Mouse (Mus musculus): ENCODE measurements around the gene Gdpgp1. TPM values are rescaled to one million over a fixed set of nuclear protein-coding genes. Genes with fewer than 3 reads are reported as not detected.

Gene Gdpgp1
- total and polyA plus RNA-seq, 3 experiments: 2.0 to 3.6 (median 3.0) TPM

DNA sequence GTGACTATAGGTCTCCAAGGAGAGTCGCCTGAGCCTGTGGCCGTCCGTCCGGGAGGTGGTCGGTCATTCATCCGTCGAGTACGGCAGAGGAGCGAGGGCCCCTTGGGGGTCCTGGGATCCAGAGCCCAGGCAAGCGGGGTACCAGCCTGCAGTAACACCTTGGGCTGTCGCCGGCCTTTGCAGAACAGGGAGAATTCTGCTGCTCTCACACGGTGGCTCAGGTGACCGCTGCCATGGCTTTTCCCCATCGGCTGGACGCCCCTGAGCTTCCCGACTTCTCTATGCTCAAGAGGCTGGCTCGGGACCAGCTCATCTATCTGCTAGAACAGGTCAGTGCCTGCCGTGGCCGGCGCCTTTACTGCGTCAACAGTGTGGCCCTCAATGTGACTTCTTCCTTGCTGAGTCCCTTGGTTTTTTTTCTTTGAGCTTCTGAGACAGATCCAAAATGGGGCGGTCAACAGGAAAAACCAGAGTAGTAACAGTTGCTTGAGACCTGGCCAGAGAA, 37.1 kb downstream of the Gdpgp1 start:
- no peak for DNase-seq (ENCODE audit: extremely low read depth)
- peak overlapping the region; percentile 92 for H3K4me2 ChIP-seq (ENCODE audit: insufficient read depth, low read depth, poor library complexity, severe bottlenecking)
- in situ Hi-C loops (cut with MboI; ENCODE audit: low pct_ligation_motif_present, low pct_unique_long_range_greater_than_20kb, low sequenced_read_pairs) (loop anchor here (25.0 kb wide), 1 partner anchor 258 kb away; the partner anchor contains the start of gene Zfp710), dilution Hi-C loops (cut with MboI; ENCODE audit: extremely low pct_ligation_motif_present, extremely low pct_unique_long_range_greater_than_20kb, low sequenced_read_pairs) (no loop called here)
- H3K9ac ChIP-seq (ENCODE audit: insufficient read depth, low read depth): peak overlapping the region; percentile 83
- no peaks in the 10 kb centered on the region for H3K27me3 ChIP-seq (replicated peaks)
- TF ChIP-seq JUND (conservative IDR thresholded peaks at IDR 0.05; ENCODE audit: low read depth, low read length) (no peak), EP300 (IDR thresholded peaks at IDR 0.05; ENCODE audit: low read length) (no peak), ZKSCAN1 (IDR thresholded peaks at IDR 0.05; ENCODE audit: borderline replicate concordance, low read depth, low read length) (no peak), CHD2 (IDR thresholded peaks at IDR 0.05; ENCODE audit: low read length) (no peak), POLR2AphosphoS2 (IDR thresholded peaks at IDR 0.05; ENCODE audit: low read depth, low read length) (no peak), E2F4 (IDR thresholded peaks at IDR 0.05; ENCODE audit: insufficient replicate concordance, low read depth, low read length) (no peak), UBTF (IDR thresholded peaks at IDR 0.05; ENCODE audit: low read depth, low read length) (no peak), KAT2A (IDR thresholded peaks at IDR 0.05; ENCODE audit: insufficient replicate concordance, low read length) (no peak), MYC (IDR thresholded peaks at IDR 0.05; ENCODE audit: low read depth, low read length) (no peak), SMC3 (IDR thresholded peaks at IDR 0.05; ENCODE audit: low read depth, low read length) (no peak)
- peaks cover 18% of the 10 kb centered on the region for H3K79me2 ChIP-seq (replicated peaks; ENCODE audit: control insufficient read depth, extremely low read depth, insufficient read depth, poor library complexity, severe bottlenecking)
- no peak overlapping the region for H3K27ac ChIP-seq (ENCODE audit: insufficient read depth, low read depth)
- H3K36me3 ChIP-seq (replicated peaks in 1 of 2; ENCODE audit: control insufficient read depth in 1 of 2, insufficient read depth in 1 of 2, low read length in 1 of 2): peaks cover 36 to 58% of the 10 kb centered on the region in 2 experiments
- no peaks in the 10 kb centered on the region for H3K9me3 ChIP-seq (replicated peaks; ENCODE audit: low read length)
- peak overlapping the region; percentile 86 to 99 (median 97) for H3K4me3 ChIP-seq (replicated peaks in 1 of 3; ENCODE audit: low read depth in 2 of 3, low read length in 2 of 3, poor library complexity in 1 of 3)
- peaks cover 6 to 31% of the 10 kb centered on the region in 2 experiments; a peak in 3 of 4 replicates for H3K4me1 ChIP-seq (ENCODE audit: control insufficient read depth in 1 of 2, insufficient read depth in 2 of 2)

DNA sequence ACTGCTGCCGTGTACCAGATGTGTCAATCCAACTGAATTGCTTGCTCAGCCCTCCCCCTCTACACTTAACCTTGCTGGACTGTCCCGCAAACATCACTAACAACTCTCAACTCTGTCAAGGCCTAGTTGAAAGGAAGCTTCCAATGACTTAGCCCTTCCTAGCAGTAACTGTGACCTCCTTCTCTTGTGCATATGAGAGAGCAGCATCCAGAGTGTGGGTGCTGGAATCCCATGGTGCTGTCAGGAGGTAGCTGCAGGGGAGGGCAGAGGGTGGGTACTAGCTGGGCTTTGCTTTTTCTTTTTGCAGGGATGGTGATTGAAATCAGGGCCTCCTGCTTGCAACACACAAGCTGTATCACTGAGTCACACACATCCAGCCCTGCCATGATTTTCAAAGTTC, 40.8 kb downstream of the Gdpgp1 start:
- no peak for DNase-seq (ENCODE audit: extremely low read depth)
- H3K27me3 ChIP-seq (replicated peaks): no peaks in the 10 kb centered on the region
- no peak overlapping the region for H3K4me3 ChIP-seq (replicated peaks in 1 of 3; ENCODE audit: low read depth in 2 of 3, low read length in 2 of 3, poor library complexity in 1 of 3)
- H3K9ac ChIP-seq (ENCODE audit: insufficient read depth, low read depth): no peak overlapping the region
- peaks cover 38 to 69% of the 10 kb centered on the region in 2 experiments for H3K36me3 ChIP-seq (replicated peaks in 1 of 2; ENCODE audit: control insufficient read depth in 1 of 2, insufficient read depth in 1 of 2, low read length in 1 of 2)
- H3K4me1 ChIP-seq (ENCODE audit: control insufficient read depth in 1 of 2, insufficient read depth in 2 of 2): peaks cover 6 to 27% of the 10 kb centered on the region in 2 experiments; a peak in 3 of 4 replicates
- peaks cover 18% of the 10 kb centered on the region for H3K79me2 ChIP-seq (replicated peaks; ENCODE audit: control insufficient read depth, extremely low read depth, insufficient read depth, poor library complexity, severe bottlenecking)
- no peak for TF ChIP-seq IRF4 (IDR thresholded peaks at IDR 0.05; ENCODE audit: low read depth, low read length)
- no peak for TF ChIP-seq ZC3H11A (IDR thresholded peaks at IDR 0.05; ENCODE audit: low read depth, low read length)
- TF ChIP-seq SIN3A (IDR thresholded peaks at IDR 0.05; ENCODE audit: low read length): no peak
- TF ChIP-seq BHLHE40 (IDR thresholded peaks at IDR 0.05; ENCODE audit: low read depth, low read length): no peak
- no peak for TF ChIP-seq TBP (conservative IDR thresholded peaks at IDR 0.05; ENCODE audit: low read depth, low read length)
- no peak for TF ChIP-seq RAD21 (IDR thresholded peaks at IDR 0.05; ENCODE audit: low read depth, low read length)
- TF ChIP-seq NELFE (IDR thresholded peaks at IDR 0.05; ENCODE audit: low read depth, low read length): no peak
- TF ChIP-seq ETS1 (conservative IDR thresholded peaks at IDR 0.05; ENCODE audit: low read depth, low read length): no peak
- TF ChIP-seq MEF2A (IDR thresholded peaks at IDR 0.05; ENCODE audit: borderline replicate concordance, low read depth, low read length): no peak
- TF ChIP-seq SMC3 (IDR thresholded peaks at IDR 0.05; ENCODE audit: low read depth, low read length): no peak
- no peak for TF ChIP-seq KAT2A (IDR thresholded peaks at IDR 0.05; ENCODE audit: insufficient replicate concordance, low read length)
- TF ChIP-seq USF1 (IDR thresholded peaks at IDR 0.05; ENCODE audit: low read depth, low read length): no peak
- no peak for TF ChIP-seq POLR2A (IDR thresholded peaks at IDR 0.05; ENCODE audit: low read depth, low read length)
- no peak for TF ChIP-seq MAZ (IDR thresholded peaks at IDR 0.05; ENCODE audit: low read depth, low read length)
- TF ChIP-seq ZMIZ1 (IDR thresholded peaks at IDR 0.05; ENCODE audit: low read depth, low read length): no peak
- no peak for TF ChIP-seq CHD1 (IDR thresholded peaks at IDR 0.05; ENCODE audit: low read depth, low read length)
- no peak for TF ChIP-seq HCFC1 (IDR thresholded peaks at IDR 0.05; ENCODE audit: low read depth, low read length)
- TF ChIP-seq MAX (IDR thresholded peaks at IDR 0.05; ENCODE audit: low read length): no peak
- TF ChIP-seq JUN (IDR thresholded peaks at IDR 0.05; ENCODE audit: insufficient read depth, low read depth, low read length): no peak
- dilution Hi-C loops (cut with MboI; ENCODE audit: extremely low pct_ligation_motif_present, extremely low pct_unique_long_range_greater_than_20kb, low sequenced_read_pairs): no loop called here
- no peaks in the 10 kb centered on the region for H3K9me3 ChIP-seq (replicated peaks; ENCODE audit: low read length)
- in situ Hi-C loops (cut with MboI; ENCODE audit: low pct_ligation_motif_present, low pct_unique_long_range_greater_than_20kb, low sequenced_read_pairs): loop anchor here (25.0 kb wide), 1 partner anchor 261 kb away; the partner anchor contains the start of gene Zfp710
- H3K4me2 ChIP-seq (ENCODE audit: insufficient read depth, low read depth, poor library complexity, severe bottlenecking): no peak overlapping the region
- H3K27ac ChIP-seq (ENCODE audit: insufficient read depth, low read depth): no peak overlapping the region
